Mouse (Mus musculus) cerebellum, adult 2 months (tissue): ENCODE measurements around the gene Slc7a15.

Experiments
- CTCF ChIP-seq: fragments of 200-500 bp; IDR thresholded peaks from 2 replicates; pipeline ENCODE4 v1.5.1; 2011; ENCODE audit warnings: low read depth, mild to moderate bottlenecking, control low read depth, low read length, moderate library complexity, borderline replicate concordance; ENCODE audit not compliant: insufficient read depth
- POLR2A ChIP-seq: fragments of 200-500 bp; IDR thresholded peaks from 2 replicates; pipeline ENCODE4 v1.6.1; 2011; ENCODE audit warnings: low read length, control low read depth, borderline replicate concordance; ENCODE audit not compliant: insufficient read depth

DNA sequence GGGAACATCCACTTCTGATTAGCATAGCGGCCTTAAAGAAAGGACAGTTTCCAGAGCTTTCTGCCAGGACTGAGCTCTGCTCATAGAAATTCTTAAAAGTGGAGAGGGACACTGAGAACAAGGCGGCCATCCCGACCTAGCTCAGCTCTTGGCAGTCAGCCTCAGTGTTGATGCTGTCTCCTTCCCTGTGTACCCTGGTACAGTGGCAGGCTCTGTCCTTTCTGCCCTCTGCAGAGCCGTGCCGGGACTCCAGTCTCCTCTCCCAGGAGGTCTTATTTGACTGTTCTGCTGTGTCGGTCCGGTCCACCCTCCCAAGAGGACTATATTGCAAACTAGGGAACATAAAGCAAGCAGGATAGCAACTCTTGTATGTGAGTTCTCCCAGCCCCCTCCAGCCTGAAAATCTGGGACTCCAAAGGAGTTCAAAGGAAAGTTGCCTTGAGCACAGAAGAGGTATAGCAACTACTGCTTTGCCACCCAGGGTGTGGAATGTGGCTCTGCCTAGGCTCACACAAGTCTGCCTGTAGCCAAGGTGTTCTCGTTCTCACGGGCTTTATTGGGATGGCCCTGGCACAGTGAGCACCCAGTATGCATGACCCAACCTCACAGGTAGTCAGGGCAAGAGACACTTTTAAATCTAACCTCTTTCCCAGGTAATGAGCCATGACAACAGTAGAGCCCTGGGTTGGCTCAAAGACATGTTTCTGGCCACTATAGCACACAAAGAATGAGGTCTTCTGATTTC lies 62.5 kb downstream of the Slc7a15 start:
- no peak for TF ChIP-seq CTCF
- TF ChIP-seq POLR2A, result no peak
